7 mouse cellular contexts compared by ENCODE assay signal in genomic region chr4:135856223-135857091, GRCm38 (mm10). TPM values are rescaled to one million over a fixed set of nuclear protein-coding genes. Genes with fewer than 3 reads are reported as not detected.
DNase-seq lines count a peak whose midpoint lies in the region; ATAC-seq and TF ChIP-seq lines count a peak whose summit lies in the region.

No protein-coding gene starts in this region.

- no peaks in the 10 kb centered on the region for H3K36me3 ChIP-seq in hindbrain, embryonic 14.5 days (replicated peaks; ENCODE audit: control insufficient read depth, insufficient read depth)

- ATAC-seq in frontal cortex, adult (ENCODE audit: low TSS enrichment): peak; percentile 29
- ATAC-seq in hindbrain, embryonic 14.5 days (ENCODE audit: low FRiP score): peak; percentile 83
- peak; percentile 4; the same call in 1 of the 2 replicates for ATAC-seq in megakaryocyte progenitor cell, adult 5-6 weeks (replicated peaks; ENCODE audit: poor library complexity)

- peak overlapping the region; percentile 94 for H3K9ac ChIP-seq in hindbrain, embryonic 14.5 days

- DNase-seq in R1 (ENCODE audit: low read depth, low spot score): peak; percentile 74
- DNase-seq in cerebellum, adult 2 months: peak; percentile 58 to 65
- peak; percentile 53 for DNase-seq in hindbrain, embryonic 14.5 days (ENCODE audit: low spot score)
- DNase-seq in left cerebral cortex, postnatal 36 days (ENCODE audit: low spot score in 2 of 2): peak; percentile 56 to 60
- DNase-seq in spleen, adult 18-20 months: peak; percentile 45 to 50

- intact Hi-C loops in left cerebral cortex, postnatal 36 days (cut with DNase I): loop anchor here (1.0 to 2.0 kb wide), 2 partner anchors 17 to 504 kb away; partner anchors contain the start of genes Pnrc2 and Srrm1

- WGBS in cerebellum, adult 2 months: under 1% methylated on average over 89 of the region's 91 CpGs
- under 1% methylated on average over 80 of the region's 91 CpGs for WGBS in hindbrain, embryonic 14.5 days

- H3K27ac ChIP-seq in cerebellum, adult 2 months (ENCODE audit: insufficient read depth, low read length): peak overlapping the region; percentile 90
- peak overlapping the region; percentile 98 for H3K27ac ChIP-seq in hindbrain, embryonic 14.5 days

- H3K27me3 ChIP-seq in cerebellum, adult 2 months (ENCODE audit: control insufficient read depth, insufficient read depth, low read length): no peaks in the 10 kb centered on the region
- no peaks in the 10 kb centered on the region for H3K27me3 ChIP-seq in hindbrain, embryonic 14.5 days (ENCODE audit: control insufficient read depth, insufficient read depth, low read length)

- peaks cover 3% of the 10 kb centered on the region; the same call in 1 of the 2 replicates for H3K4me1 ChIP-seq in cerebellum, adult 2 months (ENCODE audit: control insufficient read depth, insufficient read depth, low read length)
- peaks cover 52% of the 10 kb centered on the region for H3K4me1 ChIP-seq in hindbrain, embryonic 14.5 days (replicated peaks; ENCODE audit: control insufficient read depth, insufficient read depth, low read length)

- no peaks in the 10 kb centered on the region for H3K9me3 ChIP-seq in hindbrain, embryonic 14.5 days (ENCODE audit: control insufficient read depth, low read length)

- no peak for TF ChIP-seq POLR2A in cerebellum, adult 2 months (IDR thresholded peaks at IDR 0.05; ENCODE audit: borderline replicate concordance, insufficient read depth, low read length)

- TF ChIP-seq CTCF in cerebellum, adult 2 months (IDR thresholded peaks at IDR 0.05; ENCODE audit: borderline replicate concordance, insufficient read depth, low read depth, low read length): no peak

- peak overlapping the region; percentile 92 for H3K4me3 ChIP-seq in cerebellum, adult 2 months (replicated peaks; ENCODE audit: insufficient read depth, low read depth, low read length)
- H3K4me3 ChIP-seq in hindbrain, embryonic 14.5 days (replicated peaks; ENCODE audit: low read length): peak overlapping the region; percentile 84

- H3K4me2 ChIP-seq in hindbrain, embryonic 14.5 days (replicated peaks): peak overlapping the region; percentile 82

RNA-seq across cellular contexts. Expression of gene Srsf10, which starts 0.9 kb away (rescaled TPM):
- polyA plus RNA-seq in cerebellum, adult 2 months (2012; rRNA removed): 54.7 and 61.5 TPM in 2 replicates
- polyA plus RNA-seq in hindbrain, embryonic 14.5 days (2014; fragmentation: Nextera tagmentation; extraction: Ambion mirVana): 200 and 208 TPM in 2 replicates
- 10 to 100 TPM; 51.3 to 88.9 TPM for total RNA-seq in left cerebral cortex, postnatal 36 days (2021)
- 195 and 208 TPM in 2 replicates for total RNA-seq in megakaryocyte progenitor cell, adult 5-6 weeks (2015)
- total RNA-seq in megakaryocyte progenitor cell, adult 5-6 weeks (2017): 200 and 240 TPM in 2 replicates

RNA-seq across cellular contexts. Expression of gene Pnrc2, which starts 17.2 kb away (rescaled TPM):
- 59.7 and 61.5 TPM in 2 replicates for polyA plus RNA-seq in cerebellum, adult 2 months (2012; rRNA removed)
- polyA plus RNA-seq in hindbrain, embryonic 14.5 days (2014; fragmentation: Nextera tagmentation; extraction: Ambion mirVana): 95.0 and 105 TPM in 2 replicates
- total RNA-seq in left cerebral cortex, postnatal 36 days (2021): 10 to 100 TPM; 41.2 to 44.6 TPM
- total RNA-seq in megakaryocyte progenitor cell, adult 5-6 weeks (2015): 151 TPM in 2 replicates
- total RNA-seq in megakaryocyte progenitor cell, adult 5-6 weeks (2017): 131 and 154 TPM in 2 replicates

RNA-seq across cellular contexts. Expression of gene Cnr2, which starts 38.7 kb away (rescaled TPM):
- polyA plus RNA-seq in cerebellum, adult 2 months (2012; rRNA removed): 0.05 and 0.06 TPM in 2 replicates
- 0.13 and 0.17 TPM in 2 replicates for polyA plus RNA-seq in hindbrain, embryonic 14.5 days (2014; fragmentation: Nextera tagmentation; extraction: Ambion mirVana)
- total RNA-seq in left cerebral cortex, postnatal 36 days (2021): under 1 TPM; 0.12 to 0.14 TPM
- 6.5 and 7.0 TPM in 2 replicates for total RNA-seq in megakaryocyte progenitor cell, adult 5-6 weeks (2015)
- 5.2 and 6.7 TPM in 2 replicates for total RNA-seq in megakaryocyte progenitor cell, adult 5-6 weeks (2017)

Comparison
In these comparisons a context has a peak if more than half of its experiments do, and no peak if none do; other contexts are left out.
1. Peak in every context shown above with its lines: DNase-seq, ATAC-seq, H3K4me3 ChIP-seq and H3K27ac ChIP-seq.
2. ATAC-seq: peak in every context shown above with its lines; median percentile 83 in hindbrain, embryonic 14.5 days; 29 in frontal cortex, adult; 4 in megakaryocyte progenitor cell, adult 5-6 weeks.
3. RNA of gene Cnr2, which starts 38.7 kb away (total RNA-seq): 5.2 to 7.0 TPM in megakaryocyte progenitor cell, adult 5-6 weeks; 0.12 to 0.14 TPM in left cerebral cortex, postnatal 36 days; every median in the first group is over 4 times any median in the second.